Mouse (Mus musculus) frontal cortex, adult 2 months (tissue): ENCODE results near the gene Sugp1. TPM values are rescaled to one million over a fixed set of nuclear protein-coding genes. Genes with fewer than 3 reads are reported as not detected.

ENCODE experiments used
- DNase-seq, 2 experiments: peaks; one replicate each; pipeline ENCODE4 v3.0.0; 2022; ENCODE audit warnings: low spot score in 1 of 2; ENCODE audit errors: extremely low spot score in 1 of 2
- polyA plus RNA-seq: library from polyadenylated mRNA; depleted of rRNA; stranded (reverse); fragments of >200 nt; gene quantifications from 2 replicates; pipeline ENCODE4 v1.2.3, GENCODE M21; 2012; rRNA removed

Sugp1 gene
- polyA plus RNA-seq, 1 experiment, result 40.8 TPM

DNA sequence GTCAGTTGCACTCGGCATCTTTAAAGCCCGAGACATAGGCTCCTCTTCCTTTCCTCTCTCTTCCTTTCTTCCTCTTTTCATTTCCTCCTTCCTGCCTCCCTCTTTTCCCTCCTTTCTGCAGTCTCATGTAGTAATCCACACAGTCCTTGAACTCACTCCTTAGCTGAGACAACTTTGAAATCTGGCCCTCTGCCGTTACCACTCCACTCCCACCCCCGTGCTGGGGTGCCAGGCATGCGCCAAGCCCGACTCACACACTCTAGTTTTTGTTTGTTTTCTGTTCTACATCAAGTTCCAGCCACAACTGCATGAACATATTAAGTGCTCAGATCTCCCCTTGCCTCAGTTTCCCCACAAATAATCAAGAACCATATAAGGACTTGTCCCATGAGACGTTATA, 62.3 kb downstream of the Sugp1 start:
- DNase-seq, result no peak

DNA sequence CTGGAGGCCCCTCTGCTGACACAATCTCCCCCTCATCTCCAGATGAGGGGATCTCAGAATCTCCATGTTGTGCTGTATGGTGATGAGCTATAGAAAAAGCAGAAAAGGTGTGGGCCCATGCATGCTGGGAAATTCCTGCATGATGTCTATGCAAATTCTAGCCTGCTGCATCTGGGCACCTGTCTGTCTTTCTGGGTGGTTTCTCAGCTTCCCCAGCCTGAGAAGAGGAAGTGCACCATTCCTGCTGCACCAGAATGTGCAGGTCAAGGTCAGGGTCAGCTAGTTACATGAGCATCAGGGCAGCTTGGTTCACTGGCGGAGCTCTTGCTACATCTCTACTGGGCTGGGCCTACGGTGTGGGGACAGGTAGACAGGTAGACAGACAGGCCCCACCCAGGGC, 67.8 kb downstream of the Sugp1 start:
- no peak for DNase-seq

DNA sequence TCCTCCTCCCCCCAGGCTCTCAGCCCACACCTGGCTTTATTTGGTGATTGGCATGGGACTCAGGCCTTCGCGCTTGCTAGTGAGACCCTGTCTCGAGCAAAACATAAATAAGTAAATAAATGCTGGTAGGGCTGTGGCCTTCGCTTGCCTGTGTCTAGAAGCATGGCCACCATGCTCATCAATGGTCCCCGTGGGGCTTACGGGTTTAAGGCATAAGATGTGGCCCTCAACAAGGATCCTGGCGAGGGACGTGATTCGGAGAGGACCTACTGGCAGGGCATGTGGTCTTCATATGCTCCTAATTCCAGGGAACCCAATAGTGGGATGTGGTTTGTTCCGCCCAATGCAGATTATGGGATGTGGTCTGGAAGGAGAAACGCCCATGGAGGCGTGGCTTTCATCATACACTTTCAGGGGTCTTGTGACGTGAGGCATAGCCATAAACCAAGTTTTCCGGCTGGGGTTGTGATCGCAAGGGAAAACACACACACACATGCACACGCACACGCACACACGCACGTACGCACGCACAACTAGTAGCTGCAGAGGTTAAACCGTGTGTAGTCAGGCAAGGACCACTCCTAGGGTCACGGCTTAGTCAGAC, 68.7 kb downstream of the Sugp1 start:
- no peak for DNase-seq

DNA sequence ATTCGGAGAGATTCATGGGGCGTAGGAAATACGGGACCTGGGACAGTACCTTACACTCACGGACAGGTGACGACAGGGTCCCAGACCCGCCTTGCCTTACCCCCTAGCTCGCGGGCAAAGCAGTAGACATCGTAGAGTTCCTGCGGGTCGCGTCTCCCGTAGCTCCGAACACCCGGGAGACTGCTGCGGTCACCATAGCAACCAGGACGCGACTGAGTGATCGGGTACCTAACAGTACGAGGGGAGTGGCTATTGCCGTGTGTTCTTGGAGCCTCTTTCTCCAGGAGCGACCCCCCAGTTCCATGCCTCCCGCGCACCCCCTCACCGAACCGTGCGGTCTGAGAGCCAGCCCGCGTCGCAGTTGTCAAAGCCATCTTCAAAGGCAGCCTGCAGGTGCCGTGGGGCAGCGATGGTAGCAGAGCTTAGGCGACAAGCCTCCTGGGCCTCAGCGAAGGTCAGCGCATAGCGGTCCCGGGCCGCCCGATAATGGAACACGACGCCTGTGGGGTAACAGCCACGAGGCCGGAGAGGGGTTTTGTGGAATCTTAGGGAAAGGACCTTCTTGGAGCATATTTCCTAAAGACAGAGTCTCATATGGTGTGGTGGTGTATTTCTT, 69.9 kb downstream of the Sugp1 start:
- no peak for DNase-seq

DNA sequence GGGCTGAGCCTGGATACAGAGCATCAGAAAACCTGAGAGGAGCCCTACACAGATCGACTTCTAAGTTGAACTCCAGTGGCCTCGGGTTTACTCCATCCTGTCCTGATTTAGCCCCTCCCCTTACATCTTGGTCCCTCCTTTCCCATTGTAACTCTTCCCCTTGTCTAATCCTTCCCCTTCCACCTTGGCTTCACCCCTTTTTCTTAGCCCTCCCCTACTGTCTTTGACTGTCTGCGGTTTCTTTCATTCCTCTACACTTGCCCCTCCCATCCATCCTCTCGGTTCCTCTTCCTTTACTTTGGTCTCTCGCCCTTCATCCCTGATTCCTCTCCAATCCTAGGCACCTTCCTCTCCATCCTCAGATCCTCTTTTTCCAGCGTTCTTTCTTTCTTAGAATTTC, 71.9 kb downstream of the Sugp1 start:
- DNase-seq, result no peak

DNA sequence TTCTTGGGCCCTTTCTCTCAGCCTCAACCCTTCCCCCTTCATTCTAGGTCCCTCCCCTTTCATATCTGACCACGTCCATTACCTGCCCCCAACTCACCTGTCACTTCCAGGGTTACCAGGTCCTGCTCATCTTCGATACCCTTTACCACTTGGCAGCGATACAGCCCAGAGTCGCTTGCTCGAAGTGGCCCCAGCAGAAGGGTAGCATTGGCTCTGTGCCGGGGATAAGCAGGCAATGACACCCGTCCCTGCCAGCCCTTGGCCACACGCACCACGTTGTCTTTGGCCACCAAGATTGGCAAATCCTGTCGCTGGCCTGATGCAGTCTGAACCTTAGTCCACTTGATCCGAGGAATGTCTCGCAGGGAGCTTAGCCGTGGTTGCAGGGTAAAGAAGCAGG, 72.3 kb downstream of the Sugp1 start:
- no peak for DNase-seq

DNA sequence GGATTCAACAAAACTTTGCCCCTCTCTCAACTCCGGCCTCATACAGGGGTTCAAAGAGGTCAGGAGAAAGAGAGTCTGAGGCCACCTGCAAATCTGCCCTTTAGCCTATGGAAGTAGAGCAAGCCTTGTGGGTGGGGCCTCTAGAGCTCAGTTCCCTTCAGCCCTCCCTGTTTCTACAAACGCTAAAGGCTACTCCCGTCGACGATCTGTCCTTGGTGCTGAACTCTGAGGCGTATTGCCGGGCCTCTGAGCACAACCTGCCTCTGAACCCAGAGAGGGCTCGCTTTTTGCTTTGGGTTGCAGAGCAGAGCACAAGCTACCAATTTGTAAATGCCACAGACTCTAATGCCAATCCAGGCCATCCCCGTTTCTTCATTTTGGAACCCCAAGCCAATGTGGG, 75.0 kb downstream of the Sugp1 start:
- no peak for DNase-seq

DNA sequence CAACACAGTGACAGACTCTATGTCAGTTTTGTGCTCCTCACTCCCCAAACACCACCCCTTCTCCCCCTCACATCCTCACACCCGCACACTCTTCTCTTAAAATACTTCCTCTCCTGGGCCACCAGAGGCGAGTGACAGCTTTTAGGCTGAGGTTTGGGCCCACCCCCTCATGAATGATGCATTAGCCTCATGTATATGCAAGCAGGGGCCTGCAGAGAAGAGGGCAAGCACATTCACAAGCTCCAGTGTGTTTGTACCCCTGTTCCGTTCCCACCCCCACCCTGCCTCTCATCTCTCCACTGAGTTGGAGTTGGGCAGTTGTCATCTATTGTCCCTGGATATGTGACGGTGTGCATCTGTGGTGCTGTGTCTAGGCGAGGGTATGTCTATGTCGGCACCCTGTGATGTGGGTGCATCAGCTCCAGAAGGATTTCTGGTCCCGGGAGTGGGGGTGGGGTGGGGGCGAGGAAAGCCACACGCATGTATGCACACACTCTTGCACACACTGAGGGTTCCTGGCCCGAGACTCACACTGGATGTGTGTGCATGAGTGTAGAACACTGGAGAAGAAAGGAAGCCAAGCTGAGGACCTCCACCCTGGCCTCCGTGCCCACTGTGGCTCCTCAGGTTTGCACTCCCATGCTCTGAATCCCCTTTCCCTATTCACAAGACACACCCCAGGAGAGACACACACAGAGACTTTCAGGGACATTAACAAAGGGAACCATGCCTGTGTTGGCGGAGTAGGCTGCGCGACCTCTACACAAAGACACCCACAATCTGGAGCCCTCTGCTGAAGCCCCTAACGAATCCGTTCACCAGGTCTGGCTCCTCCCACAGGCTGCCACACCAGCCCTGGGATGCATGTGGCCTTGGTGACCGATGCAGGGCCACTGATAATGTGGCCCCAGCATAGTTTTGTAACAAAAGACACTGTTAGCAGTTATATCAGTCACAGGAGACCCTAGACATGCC, 76.4 kb downstream of the Sugp1 start:
- DNase-seq, result peak; percentile 83 to 85

DNA sequence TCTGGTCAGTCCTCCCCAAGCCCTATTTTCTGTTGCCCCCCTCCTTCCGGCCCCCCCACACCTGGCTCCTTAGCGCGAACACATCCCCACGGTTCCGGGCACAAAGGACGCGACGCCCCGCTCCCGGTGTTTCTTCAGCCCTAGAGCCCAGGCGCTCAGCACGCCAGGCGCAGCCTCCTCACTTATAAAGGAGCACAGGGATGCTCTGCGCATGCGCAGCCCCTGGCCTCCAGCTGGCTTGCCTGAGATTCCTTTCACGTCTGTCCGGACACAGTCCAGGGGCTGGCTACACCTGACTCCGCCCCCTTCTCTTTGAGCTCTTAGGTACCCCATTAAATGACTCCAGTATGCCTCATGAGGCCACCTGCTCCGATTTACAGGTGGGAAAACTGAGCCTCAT, 78.1 kb downstream of the Sugp1 start, which contains the start of gene Ncan:
Ncan (minus strand) TSS at position 207 of the 400 bp plus-strand sequence.
- DNase-seq, result peak; percentile 83 to 95

Other genes starting within 250 kb of the Sugp1 start
- gene Gmip, start 234.1 kb upstream of the Sugp1 start, polyA plus RNA-seq, result 14.3 and 16.9 TPM in 2 replicates
- 0.76 and 0.86 TPM in 2 replicates for gene Lpar2, start 220.4 kb upstream of the Sugp1 start, polyA plus RNA-seq
- gene Pbx4, start 210.3 kb upstream of the Sugp1 start, polyA plus RNA-seq, result 40.0 and 45.6 TPM in 2 replicates
- 1.4 and 1.9 TPM in 2 replicates for gene Cilp2, start 155.1 kb upstream of the Sugp1 start, polyA plus RNA-seq
- gene Tssk6, start 140.6 kb upstream of the Sugp1 start, polyA plus RNA-seq, result 0.22 and 0.46 TPM in 2 replicates
- gene Ndufa13, start 140.3 kb upstream of the Sugp1 start, polyA plus RNA-seq, result 189 and 193 TPM in 2 replicates
- gene Yjefn3, start 140.1 kb upstream of the Sugp1 start, polyA plus RNA-seq, result 41.1 and 45.9 TPM in 2 replicates
- gene Gatad2a, start 46.4 kb upstream of the Sugp1 start, polyA plus RNA-seq, result 28.6 and 31.0 TPM in 2 replicates
- 93.1 and 102 TPM in 2 replicates for gene Mau2, start 79 bp upstream of the Sugp1 start, polyA plus RNA-seq
- gene Tm6sf2, start 30.1 kb downstream of the Sugp1 start, polyA plus RNA-seq, result 4.9 and 5.9 TPM in 2 replicates
- gene Hapln4, start 40.6 kb downstream of the Sugp1 start, polyA plus RNA-seq, result 34.8 and 43.9 TPM in 2 replicates
- 98.8 and 102 TPM in 2 replicates for gene Ncan, start 78.1 kb downstream of the Sugp1 start, polyA plus RNA-seq
- 23.7 and 23.8 TPM in 2 replicates for gene Nr2c2ap, start 88.5 kb downstream of the Sugp1 start, polyA plus RNA-seq
- 18.6 and 18.7 TPM in 2 replicates for gene Rfxank, start 96.3 kb downstream of the Sugp1 start, polyA plus RNA-seq
- 99.2 and 100 TPM in 2 replicates for gene Borcs8, start 96.7 kb downstream of the Sugp1 start, polyA plus RNA-seq
- gene Mef2b, start 96.9 kb downstream of the Sugp1 start, polyA plus RNA-seq, result 0.34 and 0.65 TPM in 2 replicates
- gene Tmem161a, start 129.5 kb downstream of the Sugp1 start, polyA plus RNA-seq, result 83.3 and 108 TPM in 2 replicates
- gene Slc25a42, start 169.5 kb downstream of the Sugp1 start, polyA plus RNA-seq, result 51.0 and 51.3 TPM in 2 replicates
- 102 and 116 TPM in 2 replicates for gene Sugp2, start 191.4 kb downstream of the Sugp1 start, polyA plus RNA-seq
- 44.0 and 45.6 TPM in 2 replicates for gene Armc6, start 191.7 kb downstream of the Sugp1 start, polyA plus RNA-seq
- 18.2 and 18.5 TPM in 2 replicates for gene Homer3, start 240.0 kb downstream of the Sugp1 start, polyA plus RNA-seq